Mouse (Mus musculus): Measurements from ENCODE around the gene Olfr1255.

Olfr1255 gene

GRCm38 (mm10) chr2:89811751-89812150, at the start of gene Olfr1255:
Gene Olfr1255, plus strand, starts transcription at chr2:89812051.
- DNase-seq (ENCODE audit: inconsistent ontology term), result no peak

GRCm38 (mm10) chr2:89793519-89793918, 18.3 kb upstream of the Olfr1255 start, which contains the start of gene Olfr1254:
Gene Olfr1254, minus strand, starts transcription at chr2:89793619.
- no peak for DNase-seq (ENCODE audit: inconsistent ontology term)

- DNase-seq (ENCODE audit: inconsistent ontology term), result no peak
These were observed 12.3 kb upstream of the Olfr1255 start for GRCm38 (mm10) chr2:89799583-89799982.

GRCm38 (mm10) chr2:89810751-89811150, 1.1 kb upstream of the Olfr1255 start:
- no peak for DNase-seq (ENCODE audit: inconsistent ontology term)

- DNase-seq (ENCODE audit: inconsistent ontology term), result no peak
These were observed 8.4 kb downstream of the Olfr1255 start for GRCm38 (mm10) chr2:89820216-89820615.

- no peak for DNase-seq (ENCODE audit: inconsistent ontology term)
These were observed 29.6 kb downstream of the Olfr1255 start, which contains the start of gene Olfr1256 for GRCm38 (mm10) chr2:89841455-89841854. Gene Olfr1256, minus strand, starts transcription at chr2:89841555.

- DNase-seq (ENCODE audit: inconsistent ontology term), result no peak
These were observed 36.3 kb downstream of the Olfr1255 start, which contains the start of gene Olfr48 for GRCm38 (mm10) chr2:89848105-89848504. Gene Olfr48, minus strand, starts transcription at chr2:89848205.

- DNase-seq (ENCODE audit: inconsistent ontology term), result no peak
These were observed 37.4 kb downstream of the Olfr1255 start for GRCm38 (mm10) chr2:89849230-89849629.
